Mouse (Mus musculus) hindbrain, embryonic 11.5 days (tissue): ENCODE results near the gene Arhgef28. TPM values are rescaled to one million over a fixed set of nuclear protein-coding genes. Genes with fewer than 3 reads are reported as not detected.

ENCODE experiments used
- ATAC-seq: fragments of 200-750 bp; cut with Nextera tagmentation; 2 replicates; pipeline ENCODE4 v1.8.0; 2017; ENCODE audit warnings: mild to moderate bottlenecking, moderate TSS enrichment, moderate library complexity; ENCODE audit not compliant: low FRiP score
- DNase-seq: peaks from one replicate; pipeline ENCODE4 v3.0.0-alpha.2; 2015; ENCODE audit warnings: low spot score
- H3K27ac ChIP-seq: fragments of 300-500 bp; sonication (generic); 2 replicates; pipeline ENCODE4 v1.5.1; 2014; ENCODE audit warnings: mild to moderate bottlenecking, low read depth, low read length
- H3K27me3 ChIP-seq: fragments of 300-500 bp; sonication (generic); 2 replicates; pipeline ENCODE4 v1.6.1; 2014; ENCODE audit warnings: mild to moderate bottlenecking, low read length, moderate library complexity, mixed read lengths; ENCODE audit not compliant: control insufficient read depth, insufficient read depth
- H3K36me3 ChIP-seq: fragments of 300-500 bp; sonication (generic); 2 replicates; pipeline ENCODE4 v1.6.1; 2014; ENCODE audit warnings: mild to moderate bottlenecking, low read length, moderate library complexity, mixed read lengths; ENCODE audit not compliant: control insufficient read depth, insufficient read depth
- H3K4me1 ChIP-seq: fragments of 300-500 bp; sonication (generic); replicated peaks from 2 replicates; pipeline ENCODE4 v1.6.1; 2014; ENCODE audit warnings: low read length, mixed read lengths; ENCODE audit not compliant: control insufficient read depth, insufficient read depth
- H3K4me2 ChIP-seq: fragments of 300-500 bp; sonication (generic); replicated peaks from 2 replicates; pipeline ENCODE4 v1.6.1; 2014; ENCODE audit warnings: mild to moderate bottlenecking, low read depth, low read length
- H3K4me3 ChIP-seq: fragments of 300-500 bp; sonication (generic); 2 replicates; pipeline ENCODE4 v1.5.1; 2014; ENCODE audit warnings: low read depth, low read length
- H3K9ac ChIP-seq: fragments of 300-500 bp; sonication (generic); 2 replicates; pipeline ENCODE4 v1.6.1; 2014; ENCODE audit warnings: low read depth, low read length
- H3K9me3 ChIP-seq: fragments of 300-500 bp; sonication (generic); 2 replicates; pipeline ENCODE4 v1.6.1; 2016; ENCODE audit warnings: low read length; ENCODE audit not compliant: control insufficient read depth
- WGBS: fragments of 180-500 bp; shearing (Covaris S2); extraction: QIAGEN DNeasy Blood & Tissue Kit; methylation state at CpG from one replicate; pipeline ENCODE4 v1.1.7; 2014; 5-methylcytosine and 5-hydroxymethylcytosine counted together
- polyA plus RNA-seq: library from polyadenylated mRNA; unstranded; fragments of >200 nt; fragmentation: Nextera tagmentation; extraction: Ambion mirVana; gene quantifications from 2 replicates; pipeline ENCODE4 v1.2.1, GENCODE M21; 2014

Gene Arhgef28
- polyA plus RNA-seq, 1 experiment from 2014 or later: 11.8 TPM

DNA sequence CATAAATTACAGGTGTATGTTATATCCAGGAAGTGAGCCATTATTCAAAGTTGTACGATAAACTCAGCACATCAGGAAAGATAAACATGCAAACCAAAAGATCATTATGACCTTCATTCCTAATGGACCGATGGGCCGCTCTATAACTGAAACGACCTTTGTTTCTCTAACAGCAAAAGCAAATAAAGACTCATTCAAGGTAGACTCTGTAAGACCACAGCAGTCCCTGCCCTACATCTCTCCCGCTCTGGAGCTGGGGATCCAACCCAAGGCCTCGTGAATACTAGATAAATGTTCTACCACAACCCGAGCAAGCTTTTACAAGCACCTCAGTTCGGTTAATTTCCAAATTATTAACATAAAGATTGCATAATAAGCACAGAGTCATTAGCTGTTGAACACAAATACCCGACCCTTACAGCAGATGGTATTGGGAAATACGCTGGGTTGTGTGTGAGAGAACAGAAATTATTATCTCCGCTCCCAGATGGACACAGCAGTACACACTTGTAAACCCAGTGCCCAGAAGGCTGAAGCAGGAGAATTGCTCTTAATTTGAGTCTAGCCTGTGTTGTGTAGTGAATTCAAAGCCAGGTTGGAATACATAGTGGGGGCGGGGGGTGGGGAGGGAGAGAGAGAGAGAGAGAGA is 113.8 kb downstream of the Arhgef28 start:
- DNase-seq (no peak), ATAC-seq (no peak)
- Histone ChIP-seq H3K4me1 (no peaks in the 10 kb centered on the region), H3K9me3 (no peaks in the 10 kb centered on the region), H3K36me3 (no peaks in the 10 kb centered on the region), H3K27me3 (no peaks in the 10 kb centered on the region), H3K27ac (no peak overlapping the region), H3K9ac (no peak overlapping the region), H3K4me2 (no peak overlapping the region), H3K4me3 (no peak overlapping the region)
- 93% methylated on average over 12 of the region's 12 CpGs for WGBS

DNA sequence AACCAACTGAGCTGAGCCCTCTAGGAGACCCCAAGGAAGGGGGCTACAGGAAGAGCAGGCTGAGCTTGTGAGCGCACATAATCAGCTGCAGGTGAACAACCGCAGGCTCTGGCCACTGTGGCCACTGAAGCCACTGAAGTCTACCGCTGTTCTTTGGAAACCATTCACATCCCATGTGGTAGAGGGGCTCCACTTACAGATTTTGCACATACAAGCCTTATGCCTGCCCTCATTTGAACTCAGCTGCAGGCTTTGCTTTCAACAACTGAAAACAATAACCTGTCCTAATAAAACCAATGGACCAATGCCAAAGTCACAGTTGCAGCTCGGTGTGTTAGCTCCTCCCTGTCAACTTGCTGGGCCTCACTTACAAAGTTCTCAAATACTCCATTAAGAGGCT is 126.6 kb downstream of the Arhgef28 start:
- no peak overlapping the region for H3K4me2 ChIP-seq
- no peak overlapping the region for H3K4me3 ChIP-seq
- H3K9me3 ChIP-seq: no peaks in the 10 kb centered on the region
- no peaks in the 10 kb centered on the region for H3K27me3 ChIP-seq
- DNase-seq: no peak
- H3K27ac ChIP-seq: no peak overlapping the region
- 86% methylated on average over 4 of the region's 4 CpGs for WGBS
- H3K36me3 ChIP-seq: no peaks in the 10 kb centered on the region
- no peak for ATAC-seq
- H3K9ac ChIP-seq: no peak overlapping the region
- no peaks in the 10 kb centered on the region for H3K4me1 ChIP-seq

DNA sequence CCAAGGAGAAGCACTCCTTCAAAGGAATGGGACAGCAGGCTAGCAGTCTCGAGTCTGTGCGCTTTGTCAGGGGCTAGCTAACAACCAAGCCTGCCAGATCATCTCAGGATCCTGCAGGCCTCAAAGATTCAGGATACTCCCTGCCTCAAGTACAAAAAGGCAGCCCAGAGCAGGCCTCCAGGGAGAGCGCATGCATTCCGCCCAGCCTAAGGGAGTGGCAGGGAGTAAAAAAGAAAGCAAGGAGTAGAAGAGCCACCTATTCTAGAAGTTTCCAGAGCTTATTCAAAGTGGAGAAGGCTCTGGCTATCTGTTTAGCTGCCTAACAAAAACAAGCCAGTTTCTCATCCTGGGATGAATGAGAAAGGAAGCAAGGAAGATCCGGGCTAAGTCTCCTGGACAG is 128.0 kb downstream of the Arhgef28 start:
- no peaks in the 10 kb centered on the region for H3K9me3 ChIP-seq
- H3K27ac ChIP-seq: no peak overlapping the region
- ATAC-seq: no peak
- no peak overlapping the region for H3K4me3 ChIP-seq
- H3K36me3 ChIP-seq: no peaks in the 10 kb centered on the region
- H3K4me2 ChIP-seq: no peak overlapping the region
- no peak overlapping the region for H3K9ac ChIP-seq
- WGBS: 86% methylated on average over 5 of the region's 5 CpGs
- no peaks in the 10 kb centered on the region for H3K4me1 ChIP-seq
- H3K27me3 ChIP-seq: no peaks in the 10 kb centered on the region
- DNase-seq: no peak

DNA sequence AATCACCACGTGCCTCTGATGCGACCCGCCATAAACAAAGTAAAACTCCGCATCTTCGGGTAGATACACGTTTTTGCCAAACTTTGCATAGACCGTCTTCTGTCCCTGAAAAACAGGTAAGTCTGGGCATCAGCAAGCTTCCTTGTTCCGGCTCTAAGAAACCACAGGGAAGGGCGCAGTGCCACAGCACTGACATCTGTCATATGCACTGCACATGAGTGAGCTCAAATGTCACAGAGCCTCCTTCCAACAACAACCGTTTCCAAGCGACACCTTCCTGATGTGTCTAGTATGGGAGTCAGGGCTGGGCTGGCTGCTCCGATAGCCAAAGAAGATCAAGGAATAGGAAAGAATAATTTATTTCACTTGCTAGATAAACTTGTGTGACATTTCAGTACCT is 129.0 kb downstream of the Arhgef28 start:
- no peak overlapping the region for H3K27ac ChIP-seq
- no peak overlapping the region for H3K4me2 ChIP-seq
- ATAC-seq (no peak), DNase-seq (no peak)
- no peak overlapping the region for H3K9ac ChIP-seq
- H3K4me3 ChIP-seq: no peak overlapping the region
- no peaks in the 10 kb centered on the region for H3K27me3 ChIP-seq
- no peaks in the 10 kb centered on the region for H3K4me1 ChIP-seq
- H3K9me3 ChIP-seq: no peaks in the 10 kb centered on the region
- WGBS: 89% methylated on average over 12 of the region's 12 CpGs
- no peaks in the 10 kb centered on the region for H3K36me3 ChIP-seq

DNA sequence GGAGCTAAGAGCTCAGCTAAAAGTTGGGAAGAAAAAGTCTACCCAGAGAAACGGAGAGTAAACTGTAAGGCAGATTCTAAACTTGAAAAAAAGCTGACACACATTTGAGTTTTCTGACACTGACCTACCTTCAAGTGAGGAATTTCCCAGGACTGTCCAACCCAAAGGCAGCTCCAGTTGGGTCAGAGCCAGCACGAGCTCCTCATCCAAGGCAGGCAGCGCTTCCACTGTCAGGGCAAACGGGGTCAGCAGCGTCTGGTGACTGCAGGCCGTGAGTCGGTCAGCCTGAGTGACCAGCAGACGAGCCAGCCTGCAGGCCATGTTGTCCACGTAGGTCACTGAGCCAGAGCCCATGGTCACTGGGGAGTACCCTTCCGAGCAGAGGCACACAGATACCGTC is 131.4 kb downstream of the Arhgef28 start:
- 65% methylated on average over 11 of the region's 11 CpGs for WGBS
- no peaks in the 10 kb centered on the region for H3K9me3 ChIP-seq
- ATAC-seq: no peak

DNA sequence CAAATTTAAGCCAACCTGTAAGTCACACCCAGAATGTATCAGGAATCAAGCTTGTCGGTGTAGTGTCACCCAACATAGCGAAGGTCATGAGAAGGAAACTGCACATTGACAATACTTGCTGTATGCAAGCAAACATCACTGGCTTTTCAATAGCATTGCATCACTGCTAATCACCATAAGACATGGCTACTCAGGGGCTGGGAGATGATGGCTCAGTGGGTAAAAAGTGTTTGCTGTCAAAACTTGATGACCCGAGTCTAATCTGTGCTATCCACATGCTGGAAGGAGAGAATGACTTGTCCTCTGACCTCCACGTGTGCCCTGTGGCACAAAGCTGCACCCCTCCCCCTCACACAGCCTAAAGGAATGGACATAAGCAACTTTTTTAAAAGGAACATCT is 133.0 kb downstream of the Arhgef28 start:
- 69% methylated on average over 4 of the region's 4 CpGs for WGBS
- no peak overlapping the region for H3K4me2 ChIP-seq

More for the DNA sequence above, 131.4 kb downstream of the Arhgef28 start:
- Histone ChIP-seq H3K27me3 (no peaks in the 10 kb centered on the region), H3K9ac (no peak overlapping the region), H3K36me3 (no peaks in the 10 kb centered on the region), H3K27ac (no peak overlapping the region), H3K4me3 (no peak overlapping the region), H3K4me1 (no peaks in the 10 kb centered on the region), H3K4me2 (no peak overlapping the region)
- DNase-seq: no peak

DNA sequence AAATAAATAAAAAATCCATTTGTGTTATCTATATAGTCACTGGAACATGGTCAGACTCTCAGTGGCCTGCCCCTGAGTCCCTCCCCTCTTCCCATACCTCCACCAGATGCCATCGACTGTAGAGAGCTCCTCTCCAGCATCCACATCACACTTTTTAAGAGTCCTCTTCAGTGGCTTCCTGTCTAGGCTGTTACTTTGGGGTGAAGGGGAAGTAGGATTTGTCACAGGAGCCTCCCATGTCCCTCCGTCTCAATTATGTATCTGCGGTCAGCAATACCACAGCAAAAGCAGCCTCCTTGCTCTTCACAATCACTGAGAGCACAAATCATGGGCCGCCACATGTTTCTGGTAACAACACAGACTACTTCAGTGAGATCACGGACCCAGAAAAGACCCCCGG is 135.8 kb downstream of the Arhgef28 start:
- H3K27me3 ChIP-seq: no peaks in the 10 kb centered on the region
- H3K4me2 ChIP-seq: no peak overlapping the region
- H3K4me3 ChIP-seq: no peak overlapping the region
- WGBS: 95% methylated on average over 6 of the region's 6 CpGs
- no peak overlapping the region for H3K9ac ChIP-seq
- no peak for DNase-seq
- ATAC-seq: no peak
- H3K36me3 ChIP-seq: no peaks in the 10 kb centered on the region
- H3K4me1 ChIP-seq: no peaks in the 10 kb centered on the region
- H3K9me3 ChIP-seq: no peaks in the 10 kb centered on the region
- no peak overlapping the region for H3K27ac ChIP-seq

More for the DNA sequence above, 133.0 kb downstream of the Arhgef28 start:
- Histone ChIP-seq H3K36me3 (no peaks in the 10 kb centered on the region), H3K4me3 (no peak overlapping the region), H3K9me3 (no peaks in the 10 kb centered on the region), H3K4me1 (no peaks in the 10 kb centered on the region), H3K27ac (no peak overlapping the region), H3K27me3 (no peaks in the 10 kb centered on the region), H3K9ac (no peak overlapping the region)
- no peak for DNase-seq
- no peak for ATAC-seq

DNA sequence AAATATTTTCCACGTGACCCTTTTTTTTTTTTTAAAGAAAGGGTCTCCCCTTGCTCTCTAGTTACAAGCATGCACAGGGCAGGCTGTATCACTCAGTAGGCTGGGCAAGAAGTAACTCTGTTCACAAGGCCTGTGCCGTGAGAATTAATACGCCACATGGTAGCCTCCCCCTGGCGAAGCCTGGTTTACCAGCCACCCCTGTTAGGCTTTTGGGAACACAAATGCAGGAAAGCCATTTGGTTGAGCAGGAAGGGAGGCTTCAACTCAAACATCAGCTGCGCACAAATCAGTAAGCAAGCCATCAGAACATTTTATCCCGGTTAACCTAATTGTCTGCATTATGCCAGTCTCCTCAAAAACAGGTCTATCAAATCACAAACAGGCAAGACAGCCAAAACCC is 136.6 kb downstream of the Arhgef28 start:
- Histone ChIP-seq H3K27me3 (no peaks in the 10 kb centered on the region), H3K9ac (no peak overlapping the region), H3K4me1 (no peaks in the 10 kb centered on the region), H3K27ac (no peak overlapping the region), H3K4me2 (no peak overlapping the region), H3K9me3 (no peaks in the 10 kb centered on the region), H3K4me3 (no peak overlapping the region), H3K36me3 (no peaks in the 10 kb centered on the region)
- no peak for DNase-seq
- ATAC-seq: no peak
- WGBS: 93% methylated on average over 6 of the region's 6 CpGs

DNA sequence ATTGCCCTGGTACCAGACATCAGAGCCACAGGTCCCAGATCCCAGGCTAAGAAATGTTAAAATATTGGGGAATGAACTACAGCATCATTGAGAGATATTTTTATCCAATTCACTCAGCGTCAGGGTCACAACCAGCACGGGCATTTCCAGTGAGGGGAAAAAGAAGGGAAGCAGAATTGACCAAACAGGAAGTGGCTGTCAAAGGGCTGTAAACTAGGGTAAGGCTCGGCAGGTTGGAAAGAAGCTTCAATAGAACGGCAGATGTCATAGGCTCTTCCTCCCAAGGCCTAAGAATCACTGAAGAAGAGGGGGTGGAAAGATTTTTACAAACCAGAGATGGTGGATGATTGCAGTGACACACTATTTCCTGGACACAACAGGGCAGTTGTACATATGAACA is 143.4 kb downstream of the Arhgef28 start:
- no peak for DNase-seq
- no peak overlapping the region for H3K4me3 ChIP-seq
- WGBS: 77% methylated on average over 4 of the region's 4 CpGs
- no peak overlapping the region for H3K9ac ChIP-seq
- H3K9me3 ChIP-seq: no peaks in the 10 kb centered on the region
- H3K36me3 ChIP-seq: no peaks in the 10 kb centered on the region
- H3K4me1 ChIP-seq: no peaks in the 10 kb centered on the region
- no peaks in the 10 kb centered on the region for H3K27me3 ChIP-seq
- no peak overlapping the region for H3K4me2 ChIP-seq
- no peak for ATAC-seq
- no peak overlapping the region for H3K27ac ChIP-seq
